Mouse (Mus musculus) heart, postnatal 4 days (tissue): Measurements from ENCODE around the gene Gemin6. TPM values are rescaled to one million over a fixed set of nuclear protein-coding genes. Genes with fewer than 3 reads are reported as not detected.
A peak's percentile ranks its signal among the peaks of the same experiment; 100 is the strongest.
"Not testable (repeated sequence)": the region's sequence is repeated elsewhere in the genome, so short reads cannot be mapped to it uniquely, and the experiment has no call there.

Experiments
- DNase-seq: peaks from one replicate; pipeline ENCODE4 v3.0.0; 2021
- total RNA-seq, 2 experiments: library from RNA; stranded (reverse); gene quantifications; 2 replicates each; pipeline ENCODE4 v1.2.3; 2021

The Gemin6 gene
- 1 to 10 TPM; 6.1 to 7.8 TPM for total RNA-seq

DNA sequence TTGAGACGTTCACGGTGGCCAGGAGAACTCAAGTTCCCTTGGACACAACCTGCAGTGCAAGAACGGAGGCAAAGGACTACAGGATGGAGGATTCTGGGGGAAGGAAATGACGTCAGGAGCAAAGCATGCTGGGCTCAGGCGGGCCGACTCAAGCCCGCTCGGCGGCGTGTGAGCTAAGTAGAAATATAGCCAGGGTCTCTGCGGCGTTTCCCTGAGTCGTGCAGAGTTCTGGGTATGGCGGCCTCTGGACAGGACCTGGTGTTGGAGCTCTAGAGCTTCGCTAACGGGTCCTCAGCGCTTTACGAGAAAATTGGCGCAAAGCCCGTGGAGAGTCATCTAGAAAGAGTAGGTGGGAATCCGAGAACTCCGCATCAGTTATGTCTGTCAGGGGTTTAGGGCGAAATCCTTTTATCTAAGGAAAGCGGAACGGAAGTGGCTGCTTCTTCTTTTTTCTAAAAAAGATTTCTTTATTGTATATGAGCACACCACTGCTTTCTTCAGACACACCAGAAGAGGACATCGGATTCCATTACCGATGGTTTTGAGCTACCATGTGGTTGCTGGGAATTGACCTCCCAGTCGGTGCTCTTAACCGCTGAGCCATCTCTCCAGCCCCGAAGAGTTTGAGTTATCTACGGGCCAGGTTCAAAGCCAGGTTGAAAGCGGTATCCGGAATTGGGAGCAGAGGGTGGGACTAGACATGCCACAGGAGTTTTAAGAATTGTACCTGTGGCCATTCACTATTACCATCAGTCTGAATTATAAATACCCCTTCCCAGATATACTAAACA is at the start of gene Gemin6:
Gene Gemin6 (plus strand): TSS at position 116 of the 791 bp plus-strand sequence.
- DNase-seq = peak; percentile 84

DNA sequence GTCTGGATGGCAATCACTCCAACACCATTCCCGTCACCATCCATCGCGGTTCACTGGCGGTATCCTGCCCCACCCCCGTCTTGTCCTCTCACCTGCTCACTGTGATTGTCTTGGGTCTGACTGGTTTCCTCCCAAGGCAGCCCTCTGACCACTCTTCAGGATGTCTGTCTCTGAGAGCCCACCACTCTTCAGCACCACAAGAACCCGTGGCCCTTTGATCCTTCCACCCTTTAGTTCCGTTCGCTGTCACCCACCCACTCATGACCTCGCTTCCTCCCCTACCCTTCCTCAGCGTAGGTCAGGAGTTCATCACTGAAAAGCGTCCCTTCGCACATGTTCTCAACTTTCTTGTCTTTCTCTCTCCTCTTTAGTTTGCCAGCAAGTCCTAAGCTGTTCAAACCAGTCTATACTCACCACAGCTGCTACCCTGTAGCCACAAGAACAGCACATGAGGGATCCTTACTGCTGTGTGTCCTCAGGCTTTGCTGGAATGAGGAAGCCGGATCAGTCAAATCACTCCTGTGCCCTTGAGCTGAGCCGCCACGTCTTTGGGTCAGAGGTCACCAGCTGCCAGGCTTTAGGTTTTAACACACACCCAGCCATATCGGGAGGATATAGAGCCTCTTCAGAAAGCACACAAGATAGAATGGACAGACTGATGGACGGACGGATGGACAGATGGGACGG is 49.4 kb upstream of the Gemin6 start:
- DNase-seq = no peak

DNA sequence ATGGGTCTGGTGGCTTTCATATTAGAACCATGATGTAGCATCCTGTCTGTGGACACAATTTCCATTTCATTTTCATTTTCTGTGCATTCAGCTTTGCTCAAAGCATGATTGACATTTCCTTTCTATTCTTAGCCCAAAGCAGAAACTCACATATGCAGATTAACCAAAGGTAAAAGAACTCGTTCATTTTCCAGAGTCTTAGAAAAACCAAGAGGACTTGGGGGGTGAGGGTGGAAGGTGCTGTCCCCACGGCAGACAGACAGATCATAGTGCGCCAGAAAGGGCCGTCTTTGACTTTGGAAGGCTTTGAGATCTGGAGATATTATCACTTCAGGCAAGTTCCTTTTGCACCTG is 48.9 kb upstream of the Gemin6 start:
- no peak for DNase-seq

- no peak for DNase-seq
Measured at GRCm38 (mm10) chr17:80175966-80176365, 48.3 kb upstream of the Gemin6 start.

GRCm38 (mm10) chr17:80178846-80179245 is 45.4 kb upstream of the Gemin6 start:
- DNase-seq = not testable (repeated sequence)

GRCm38 (mm10) chr17:80179959-80180358 is 44.3 kb upstream of the Gemin6 start:
- DNase-seq = peak; percentile 85

DNA sequence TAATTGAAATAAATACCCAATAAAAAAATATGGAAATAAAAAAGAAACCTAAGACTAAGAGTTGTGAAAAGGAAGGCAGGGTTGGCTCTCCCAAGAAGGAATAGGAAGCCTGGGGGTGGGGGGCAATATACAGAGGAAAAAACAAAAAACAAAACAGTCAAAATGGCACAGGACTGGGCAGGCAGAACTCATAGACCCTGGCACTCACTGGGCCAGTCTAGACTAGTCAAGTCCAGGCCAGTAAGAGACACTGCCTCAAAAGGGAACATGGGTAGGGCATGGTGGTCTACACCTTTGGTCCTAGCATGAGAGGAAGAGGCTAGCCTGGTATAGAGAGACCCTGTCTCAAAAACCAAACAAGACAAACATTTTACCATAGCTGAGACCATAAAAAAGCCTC is 43.8 kb upstream of the Gemin6 start:
- DNase-seq = no peak

- DNase-seq = no peak
Measured at GRCm38 (mm10) chr17:80183615-80184014, 40.6 kb upstream of the Gemin6 start.

GRCm38 (mm10) chr17:80193075-80193474 is 31.2 kb upstream of the Gemin6 start:
- DNase-seq = no peak

DNA sequence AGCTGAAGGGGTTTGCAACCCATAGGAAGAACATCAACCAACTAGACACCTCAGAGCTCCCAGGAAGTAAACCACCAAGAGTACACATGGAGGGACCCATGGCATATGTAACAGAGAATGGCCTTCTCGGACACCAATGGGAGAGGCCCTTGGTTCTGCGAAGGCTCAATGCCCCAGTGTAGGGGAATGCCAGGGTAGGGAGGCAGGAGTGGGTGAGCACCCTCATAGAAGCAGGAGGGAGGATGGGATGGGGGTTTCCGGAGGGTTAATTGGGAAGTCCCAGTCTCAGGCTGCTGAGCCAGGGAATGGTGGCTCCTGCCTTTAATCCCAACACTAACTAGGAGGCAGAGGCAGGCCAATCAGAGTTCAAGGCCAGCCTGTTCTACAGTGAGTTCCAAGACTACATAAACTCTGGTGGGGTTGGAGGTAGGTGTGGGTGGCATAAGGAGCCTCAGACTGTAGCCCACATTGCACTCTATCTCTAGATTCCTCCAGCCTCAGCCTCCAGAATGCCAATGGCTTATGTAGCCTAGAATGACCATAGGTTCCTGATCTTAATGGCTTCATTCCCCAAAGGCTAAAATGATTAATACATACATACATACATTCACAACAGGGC is 25.0 kb upstream of the Gemin6 start:
- DNase-seq = no peak

DNA sequence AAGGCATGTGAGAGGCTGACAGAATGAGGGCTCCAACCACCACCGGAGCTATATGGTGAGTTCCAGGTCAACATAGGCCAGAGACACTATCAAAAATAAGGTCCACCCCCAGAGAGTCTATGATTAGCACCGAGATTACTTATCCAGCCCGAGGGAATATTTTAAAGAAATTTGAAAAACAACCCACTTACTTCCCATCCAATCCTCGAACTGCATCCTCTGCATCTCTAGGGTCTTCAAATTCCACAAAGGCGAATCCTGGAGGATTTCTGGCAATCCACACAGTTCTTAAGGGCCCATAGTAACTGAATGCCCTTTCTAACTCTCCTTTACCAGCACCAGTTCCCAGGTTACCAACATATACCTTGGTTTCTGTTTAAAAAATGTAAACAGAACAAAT is 18.6 kb upstream of the Gemin6 start:
- DNase-seq = no peak

- DNase-seq = no peak
Measured at GRCm38 (mm10) chr17:80206301-80206670, 18.0 kb upstream of the Gemin6 start.

- peak; percentile 99 for DNase-seq
Measured at GRCm38 (mm10) chr17:80206671-80207581, 17.3 kb upstream of the Gemin6 start, which contains the start of the genes Srsf7 and Ttc39d. Gene Srsf7 (minus strand): TSS chr17:80207307. Gene Ttc39d (plus strand): TSS chr17:80207460.

DNA sequence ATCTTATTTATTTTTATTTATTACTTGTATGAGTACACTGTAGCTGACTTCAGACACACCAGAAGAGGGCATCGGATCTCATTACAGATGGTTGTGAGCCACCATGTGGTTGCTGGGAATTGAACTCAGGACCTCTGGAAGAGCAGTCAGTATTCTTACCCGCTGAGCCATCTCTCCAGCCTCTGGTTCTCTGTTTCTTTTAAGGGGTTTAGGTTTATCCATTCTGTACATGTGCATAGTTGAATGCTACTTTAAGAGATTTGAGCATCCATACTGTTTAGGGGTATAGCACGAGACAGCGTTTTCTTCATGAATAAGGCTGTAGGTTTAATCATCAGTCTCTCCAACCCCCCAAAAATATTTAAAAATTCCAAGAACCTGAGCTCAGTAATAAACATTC is 10.2 kb upstream of the Gemin6 start:
- DNase-seq = not testable (repeated sequence)

DNA sequence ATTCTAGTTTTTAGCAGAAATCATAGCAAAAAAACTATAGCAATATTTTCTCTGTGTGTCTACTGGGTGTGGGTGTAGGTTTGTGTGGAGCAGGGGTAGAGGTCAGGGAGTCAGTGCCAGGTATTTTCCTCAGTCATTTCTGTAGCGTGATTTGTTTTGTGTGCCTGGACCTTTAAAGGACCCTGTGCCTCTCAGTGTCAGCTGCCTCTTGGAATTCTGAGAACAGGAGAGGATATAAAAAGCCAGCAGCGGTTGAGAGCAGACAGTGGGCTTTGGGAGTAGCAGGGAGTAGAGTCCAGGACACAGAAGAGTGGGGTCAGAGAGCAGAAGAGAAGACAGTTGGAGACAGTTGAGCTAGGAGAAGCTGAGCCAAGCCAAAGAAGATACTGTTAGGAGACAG is 4.1 kb upstream of the Gemin6 start:
- DNase-seq = no peak

DNA sequence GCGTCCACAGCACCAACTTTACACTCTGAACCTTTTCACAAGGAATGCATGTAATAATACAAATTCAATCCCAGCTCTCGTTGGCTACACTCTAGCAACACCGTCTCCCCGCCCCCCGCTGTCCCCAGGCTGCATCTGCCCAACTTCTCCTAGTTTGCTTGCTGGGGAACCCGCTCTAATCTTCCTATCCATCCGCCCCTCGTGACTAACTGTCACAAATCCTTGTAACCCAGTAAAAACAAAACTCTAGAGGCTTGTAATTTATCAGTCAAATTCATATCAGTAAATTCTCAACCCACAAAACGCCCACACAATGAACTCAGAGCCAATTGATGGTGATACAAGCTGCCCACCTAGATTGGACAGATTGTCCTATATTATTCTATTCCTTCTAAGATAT is 3.0 kb upstream of the Gemin6 start:
- no peak for DNase-seq

DNA sequence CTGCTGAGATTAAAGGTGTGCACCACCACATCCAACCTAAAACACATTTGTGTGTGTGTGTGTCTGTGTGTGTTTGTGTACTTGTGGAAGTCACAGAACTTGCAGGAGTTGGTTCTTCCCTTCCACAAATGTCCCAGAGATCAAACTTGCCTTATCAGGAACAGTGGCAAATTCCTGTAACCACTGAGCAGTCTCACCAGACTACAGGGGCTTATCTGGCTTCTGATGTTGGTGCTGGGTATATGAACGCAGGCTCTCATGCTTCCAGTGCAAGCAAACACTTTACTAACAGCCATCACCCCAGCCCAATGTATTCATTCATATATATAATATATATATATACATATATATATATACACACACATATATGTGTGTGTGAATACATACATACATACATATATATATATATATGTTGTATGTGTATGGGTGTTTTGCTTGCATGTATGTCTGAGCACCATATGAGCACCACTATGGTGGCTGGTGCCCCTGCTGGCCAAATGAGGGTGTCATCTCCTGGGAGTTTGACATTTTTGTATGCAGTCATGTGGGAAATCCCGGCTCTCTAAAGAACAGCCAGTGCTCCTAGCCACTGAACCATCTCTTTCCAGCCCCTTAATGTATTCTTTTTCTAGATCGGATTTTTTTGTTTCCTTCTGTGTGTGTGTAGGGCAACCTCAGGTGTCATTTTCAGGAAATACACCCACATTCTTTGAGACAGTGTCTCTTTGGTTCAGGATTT is 2.2 kb upstream of the Gemin6 start:
- no peak for DNase-seq

- DNase-seq = no peak
Measured at GRCm38 (mm10) chr17:80223829-80224228, 412 bp upstream of the Gemin6 start.

DNA sequence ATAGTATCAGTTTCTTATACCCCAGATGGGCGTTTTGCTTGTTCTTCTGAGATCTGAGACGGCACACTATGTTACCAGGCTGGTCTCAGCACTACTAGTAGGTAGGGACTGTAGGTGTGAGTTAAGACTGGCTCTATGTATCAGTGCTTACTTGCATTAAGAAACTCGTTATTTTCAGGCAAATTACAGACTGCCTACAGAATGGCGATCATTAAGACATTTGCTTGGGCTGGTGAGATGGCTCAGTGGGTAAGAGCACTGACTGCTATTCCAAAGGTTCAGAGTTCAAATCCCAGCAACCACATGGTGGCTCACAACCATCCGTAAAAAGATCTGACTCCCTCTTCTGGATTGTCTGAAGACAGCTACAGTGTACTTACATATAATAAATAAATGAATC is 901 bp downstream of the Gemin6 start:
- not testable (repeated sequence) for DNase-seq

GRCm38 (mm10) chr17:80229396-80229795 is 5.2 kb downstream of the Gemin6 start:
- peak; percentile 50 for DNase-seq

GRCm38 (mm10) chr17:80233844-80234243 is 9.6 kb downstream of the Gemin6 start:
- no peak for DNase-seq

GRCm38 (mm10) chr17:80234376-80234775 is 10.1 kb downstream of the Gemin6 start:
- no peak for DNase-seq
